Mouse (Mus musculus): ENCODE results near the gene Cldn10.

GRCm38 (mm10) chr14:118858318-118858717 lies 70.6 kb downstream of the Cldn10 start:
- TF ChIP-seq CTCF (IDR thresholded peaks at IDR 0.05; ENCODE audit: extremely low read depth, insufficient read depth, low read length) (no peak), POLR2A (IDR thresholded peaks at IDR 0.05; ENCODE audit: extremely low read depth, insufficient read depth, low read length) (no peak)

All from cortical plate, adult 2 months (tissue).